Comparison of ENCODE assay signal across 13 mouse cellular contexts in the genomic region with DNA sequence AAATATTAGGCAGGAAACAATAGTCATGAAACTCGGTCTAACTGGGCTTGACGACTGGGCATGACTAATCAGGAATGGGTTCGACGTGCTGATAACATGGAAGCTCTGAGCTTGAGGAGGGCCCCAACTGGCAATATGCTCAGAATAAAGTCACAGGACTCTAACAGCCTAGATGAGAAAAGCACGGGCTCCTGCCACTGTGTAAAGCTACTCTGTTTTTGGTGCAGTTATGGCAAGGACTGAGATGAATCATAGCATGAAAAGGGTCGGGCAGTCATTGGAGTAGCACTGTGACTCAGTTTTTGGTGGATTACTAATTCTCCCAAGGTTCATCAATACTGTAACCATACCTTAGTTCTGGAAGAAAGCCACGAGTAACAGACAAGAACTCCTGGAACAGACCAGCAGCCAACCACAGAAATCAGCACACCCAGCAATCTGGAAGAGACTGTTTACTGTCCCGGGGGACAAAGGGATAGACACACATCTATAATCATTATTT. TPM values are rescaled to one million over a fixed set of nuclear protein-coding genes. Genes with fewer than 3 reads are reported as not detected.
A peak's percentile ranks its signal among the peaks of the same experiment; 100 is the strongest.
DNase-seq lines count a peak whose midpoint lies in the region; ATAC-seq and TF ChIP-seq lines count a peak whose summit lies in the region.
"Had no signal": no experiment of that assay in that cellular context is flagged by ENCODE, and none has a peak within 500 bp of the region (broad histone marks: within the 10 kb centered on the region; RNA-seq: fewer than 3 reads in every experiment).

No protein-coding gene starts in this region.

- no peaks in the 10 kb centered on the region for H3K27me3 ChIP-seq in liver, postnatal 0 days (ENCODE audit: insufficient read depth, low read length)
- H3K27me3 ChIP-seq in hindbrain, postnatal 0 days (ENCODE audit: insufficient read depth, low read length) = no peaks in the 10 kb centered on the region
- no peaks in the 10 kb centered on the region for H3K27me3 ChIP-seq in embryonic facial prominence, embryonic 10.5 days (replicated peaks; ENCODE audit: low read depth, poor library complexity, severe bottlenecking)

- H3K9me3 ChIP-seq in liver, postnatal 0 days (ENCODE audit: low read length) = no peaks in the 10 kb centered on the region
- no peaks in the 10 kb centered on the region for H3K9me3 ChIP-seq in hindbrain, postnatal 0 days (ENCODE audit: low read length)
- no peaks in the 10 kb centered on the region for H3K9me3 ChIP-seq in embryonic facial prominence, embryonic 10.5 days

- ATAC-seq in liver, postnatal 0 days = 0 out of 2 replicates have a peak, but pooled peaks have one; percentile 5
- ATAC-seq in hindbrain, postnatal 0 days = no peak

- no peak overlapping the region for H3K4me3 ChIP-seq in liver, postnatal 0 days (ENCODE audit: low read depth, low read length)
- H3K4me3 ChIP-seq in hindbrain, postnatal 0 days (ENCODE audit: low read length) = no peak overlapping the region
- H3K4me3 ChIP-seq in embryonic facial prominence, embryonic 10.5 days = no peak overlapping the region

- H3K27ac ChIP-seq in liver, postnatal 0 days (ENCODE audit: low read depth) = peak overlapping the region; percentile 84
- no peak overlapping the region for H3K27ac ChIP-seq in hindbrain, postnatal 0 days
- H3K27ac ChIP-seq in embryonic facial prominence, embryonic 10.5 days (replicated peaks) = no peak overlapping the region

- no peaks in the 10 kb centered on the region for H3K36me3 ChIP-seq in liver, postnatal 0 days (replicated peaks; ENCODE audit: insufficient read depth, low read length)
- no peaks in the 10 kb centered on the region for H3K36me3 ChIP-seq in hindbrain, postnatal 0 days (ENCODE audit: insufficient read depth, low read length)
- H3K36me3 ChIP-seq in embryonic facial prominence, embryonic 10.5 days (replicated peaks) = no peaks in the 10 kb centered on the region

- no peak overlapping the region for H3K9ac ChIP-seq in liver, postnatal 0 days (replicated peaks)
- H3K9ac ChIP-seq in hindbrain, postnatal 0 days (replicated peaks; ENCODE audit: low read length) = no peak overlapping the region

- no peak for TF ChIP-seq EP300 in liver, postnatal 0 days (IDR thresholded peaks at IDR 0.05; ENCODE audit: low read depth)

- peak overlapping the region; percentile 1; the same call in 1 of the 2 replicates for H3K4me2 ChIP-seq in liver, postnatal 0 days (ENCODE audit: low read depth, low read length)
- no peak overlapping the region for H3K4me2 ChIP-seq in hindbrain, postnatal 0 days (ENCODE audit: low read depth, low read length)

- no peak for TF ChIP-seq CTCF in liver, postnatal 0 days (IDR thresholded peaks at IDR 0.05; ENCODE audit: low read depth)
- TF ChIP-seq CTCF in hindbrain, postnatal 0 days (IDR thresholded peaks at IDR 0.05; ENCODE audit: low read depth) = no peak

- peak; percentile 70 for DNase-seq in 3134 (ENCODE audit: extremely low read depth, insufficient read length, low spot score)
- peak; percentile 88 for DNase-seq in 3T3-L1 (ENCODE audit: low read depth, low spot score)
- peak; percentile 1 for DNase-seq in embryo, embryonic 11.5 days (ENCODE audit: low read depth, low spot score)
- DNase-seq in liver, postnatal 0 days = no peak
- no peak for DNase-seq in hindbrain, postnatal 0 days (ENCODE audit: low spot score)
- no peak for DNase-seq in embryonic facial prominence, embryonic 10.5 days (ENCODE audit: low spot score)
- DNase-seq in spleen, adult 18-20 months = no peak
- DNase-seq: heart, postnatal 14 days; kidney, postnatal 25 days; lung, adult 2 months; right cerebral cortex, postnatal 14 days had no signal

- 43% methylated on average over 8 of the region's 8 CpGs for WGBS in liver, postnatal 0 days (ENCODE audit: insufficient replicate concordance)
- 57% methylated on average over 8 of the region's 8 CpGs for WGBS in hindbrain, postnatal 0 days
- WGBS in embryonic facial prominence, embryonic 10.5 days = 69% methylated on average over 8 of the region's 8 CpGs

- H3K4me1 ChIP-seq in liver, postnatal 0 days (ENCODE audit: insufficient read depth) = no peaks in the 10 kb centered on the region; the same call in 1 of the 2 replicates
- H3K4me1 ChIP-seq in hindbrain, postnatal 0 days (ENCODE audit: insufficient read depth, low read length) = no peaks in the 10 kb centered on the region
- H3K4me1 ChIP-seq in embryonic facial prominence, embryonic 10.5 days = no peaks in the 10 kb centered on the region

RNA-seq across cellular contexts. Expression of a gene that starts 39.9 kb away (rescaled TPM):
- polyA plus RNA-seq in liver, postnatal 0 days (2015; fragmentation: Nextera tagmentation; extraction: Ambion mirVana) = 14.2 and 19.7 TPM in 2 replicates
- 10.0 and 13.5 TPM in 2 replicates for total RNA-seq in hindbrain, postnatal 0 days (2014; rRNA removed)
- 9.1 and 9.5 TPM in 2 replicates for polyA plus RNA-seq in hindbrain, postnatal 0 days (2015; fragmentation: Nextera tagmentation; extraction: Ambion mirVana)
- 1.7 and 2.1 TPM in 2 replicates for polyA plus RNA-seq in embryonic facial prominence, embryonic 10.5 days (2016; fragmentation: Nextera tagmentation; extraction: Ambion mirVana)
- total RNA-seq: granulocyte monocyte progenitor cell, adult 5-6 weeks; megakaryocyte, adult 5-6 weeks had no signal

Comparison
In these comparisons a context has a peak if more than half of its experiments do, and no peak if none do; other contexts are left out.
1. DNase-seq: peak in 3134 (single experiment), 3T3-L1 (single experiment) and embryo, embryonic 11.5 days (single experiment); none in liver, postnatal 0 days (single experiment), hindbrain, postnatal 0 days (single experiment), embryonic facial prominence, embryonic 10.5 days (single experiment) and spleen, adult 18-20 months (0 of 2).